Mouse (Mus musculus) spleen, postnatal 14 days (tissue): Measurements from ENCODE around the gene Frrs1l.

Experiments used
- DNase-seq, 2 experiments: peaks; one replicate each; pipeline ENCODE4 v3.0.0; 2021 to 2022; ENCODE audit warnings: low spot score in 2 of 2

Gene Frrs1l

GRCm38 (mm10) chr4:56914338-56914737 lies 75.9 kb downstream of the Frrs1l start:
- DNase-seq, result no peak

GRCm38 (mm10) chr4:56912382-56913001 lies 77.7 kb downstream of the Frrs1l start:
- DNase-seq, result no peak

- DNase-seq, result no peak
Observed at GRCm38 (mm10) chr4:56909568-56909967, 80.6 kb downstream of the Frrs1l start.

GRCm38 (mm10) chr4:56907671-56908070 lies 82.5 kb downstream of the Frrs1l start:
- DNase-seq, result no peak
